Mouse (Mus musculus): ENCODE data around the gene Kcnk5. TPM values are rescaled to one million over a fixed set of nuclear protein-coding genes. Genes with fewer than 3 reads are reported as not detected.

Kcnk5 gene
- polyA plus RNA-seq, 1 experiment, result 6.1 TPM

GRCm38 (mm10) chr14:20216561-20217298 is 35.1 kb upstream of the Kcnk5 start:
- WGBS, result 92% methylated on average over 7 of the region's 7 CpGs

GRCm38 (mm10) chr14:20215826-20216225 is 34.2 kb upstream of the Kcnk5 start:
- no peak for DNase-seq
- Histone ChIP-seq H3K27ac (ENCODE audit: control insufficient read depth, insufficient read depth, low read length) (no peak overlapping the region), H3K36me3 (ENCODE audit: control insufficient read depth, insufficient read depth, low read length) (no peaks in the 10 kb centered on the region), H3K4me3 (ENCODE audit: control insufficient read depth, insufficient read depth, low read length) (no peak overlapping the region), H3K27me3 (ENCODE audit: control insufficient read depth, insufficient read depth, low read length) (no peaks in the 10 kb centered on the region), H3K4me1 (replicated peaks; ENCODE audit: control insufficient read depth, insufficient read depth, low read length) (0 out of 2 replicates have a peak, but pooled peaks cover 3% of the 10 kb centered on the region)
- WGBS, result 7% methylated on average over 5 of the region's 5 CpGs
- TF ChIP-seq POLR2A (IDR thresholded peaks at IDR 0.05; ENCODE audit: control insufficient read depth, extremely low read depth, insufficient read depth, low read length, poor library complexity), result no peak
- TF ChIP-seq CTCF (IDR thresholded peaks at IDR 0.05; ENCODE audit: borderline replicate concordance, control insufficient read depth, extremely low read depth, insufficient read depth, low read length, poor library complexity), result no peak

More at GRCm38 (mm10) chr14:20216561-20217298, 35.1 kb upstream of the Kcnk5 start:
- no peak for TF ChIP-seq CTCF (IDR thresholded peaks at IDR 0.05; ENCODE audit: borderline replicate concordance, control insufficient read depth, extremely low read depth, insufficient read depth, low read length, poor library complexity)
- no peak for TF ChIP-seq POLR2A (IDR thresholded peaks at IDR 0.05; ENCODE audit: control insufficient read depth, extremely low read depth, insufficient read depth, low read length, poor library complexity)
- 0 out of 2 replicates have a peak, but pooled peaks cover 3% of the 10 kb centered on the region for H3K4me1 ChIP-seq (replicated peaks; ENCODE audit: control insufficient read depth, insufficient read depth, low read length)
- H3K27ac ChIP-seq (ENCODE audit: control insufficient read depth, insufficient read depth, low read length), result no peak overlapping the region
- H3K36me3 ChIP-seq (ENCODE audit: control insufficient read depth, insufficient read depth, low read length), result no peaks in the 10 kb centered on the region
- DNase-seq, result no peak
- H3K4me3 ChIP-seq (ENCODE audit: control insufficient read depth, insufficient read depth, low read length), result no peak overlapping the region
- no peaks in the 10 kb centered on the region for H3K27me3 ChIP-seq (ENCODE audit: control insufficient read depth, insufficient read depth, low read length)

- Histone ChIP-seq H3K4me1 (replicated peaks; ENCODE audit: control insufficient read depth, insufficient read depth, low read length) (0 out of 2 replicates have a peak, but pooled peaks cover 3% of the 10 kb centered on the region), H3K36me3 (ENCODE audit: control insufficient read depth, insufficient read depth, low read length) (no peaks in the 10 kb centered on the region), H3K27me3 (ENCODE audit: control insufficient read depth, insufficient read depth, low read length) (no peaks in the 10 kb centered on the region), H3K4me3 (ENCODE audit: control insufficient read depth, insufficient read depth, low read length) (no peak overlapping the region), H3K27ac (ENCODE audit: control insufficient read depth, insufficient read depth, low read length) (no peak overlapping the region)
- WGBS, result 90% methylated on average over 7 of the region's 7 CpGs
- TF ChIP-seq CTCF (IDR thresholded peaks at IDR 0.05; ENCODE audit: borderline replicate concordance, control insufficient read depth, extremely low read depth, insufficient read depth, low read length, poor library complexity), result no peak
- TF ChIP-seq POLR2A (IDR thresholded peaks at IDR 0.05; ENCODE audit: control insufficient read depth, extremely low read depth, insufficient read depth, low read length, poor library complexity), result no peak
- DNase-seq, result no peak
Observed at GRCm38 (mm10) chr14:20214125-20214524, 32.5 kb upstream of the Kcnk5 start.

DNA sequence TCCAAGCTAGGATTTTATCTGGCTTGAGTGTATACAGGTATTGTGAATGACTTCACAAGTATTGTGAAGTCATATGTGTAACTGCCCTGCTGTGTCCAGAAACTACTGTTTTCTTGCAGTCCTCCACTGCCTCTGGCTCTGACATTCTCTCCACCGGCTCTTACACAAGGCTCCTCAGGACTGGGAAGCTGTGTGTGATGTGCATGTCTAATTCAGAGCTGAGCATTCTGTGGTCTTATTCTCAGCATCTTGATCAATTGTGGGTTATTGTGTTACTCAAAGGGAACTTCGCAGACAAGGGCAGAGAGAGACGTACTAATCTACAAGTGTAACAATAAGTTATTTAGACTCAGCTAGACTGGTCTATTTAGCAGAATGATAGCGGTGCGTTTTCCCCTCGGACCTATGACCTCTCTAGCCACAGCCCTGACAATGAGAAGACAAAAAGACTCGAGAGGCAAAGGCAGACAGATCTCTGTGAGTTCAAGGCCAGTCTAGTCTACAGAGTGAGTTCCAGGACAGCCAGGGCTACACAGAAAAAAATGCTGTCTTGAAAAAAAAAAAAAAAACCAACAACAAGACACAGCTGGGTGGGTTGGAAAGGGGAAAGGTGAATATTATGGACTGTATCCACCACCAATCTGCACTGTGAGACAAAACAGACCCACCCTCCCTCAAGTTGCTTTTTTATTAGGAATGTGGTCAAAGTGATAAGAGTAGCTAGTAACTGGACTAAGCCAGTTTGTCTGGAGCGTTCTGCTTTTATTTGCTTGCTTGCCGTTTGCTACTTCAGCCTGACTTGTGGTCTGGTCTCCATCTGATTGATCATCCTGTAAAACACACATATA is 30.4 kb upstream of the Kcnk5 start:
- no peak for TF ChIP-seq POLR2A (IDR thresholded peaks at IDR 0.05; ENCODE audit: control insufficient read depth, extremely low read depth, insufficient read depth, low read length, poor library complexity)
- no peak for TF ChIP-seq CTCF (IDR thresholded peaks at IDR 0.05; ENCODE audit: borderline replicate concordance, control insufficient read depth, extremely low read depth, insufficient read depth, low read length, poor library complexity)
- whole genome bisulfite sequencing, result 93% methylated on average over 9 of the region's 9 CpGs
- Histone ChIP-seq H3K4me1 (replicated peaks; ENCODE audit: control insufficient read depth, insufficient read depth, low read length) (0 out of 2 replicates have a peak, but pooled peaks cover 3% of the 10 kb centered on the region), H3K36me3 (ENCODE audit: control insufficient read depth, insufficient read depth, low read length) (no peaks in the 10 kb centered on the region), H3K4me3 (ENCODE audit: control insufficient read depth, insufficient read depth, low read length) (no peak overlapping the region), H3K27ac (ENCODE audit: control insufficient read depth, insufficient read depth, low read length) (no peak overlapping the region), H3K27me3 (ENCODE audit: control insufficient read depth, insufficient read depth, low read length) (no peaks in the 10 kb centered on the region)
- no peak for DNase-seq

GRCm38 (mm10) chr14:20209926-20210325 is 28.3 kb upstream of the Kcnk5 start:
- 88% methylated on average over 7 of the region's 7 CpGs for WGBS
- DNase-seq, result no peak
- Histone ChIP-seq H3K27ac (ENCODE audit: control insufficient read depth, insufficient read depth, low read length) (no peak overlapping the region), H3K4me1 (replicated peaks; ENCODE audit: control insufficient read depth, insufficient read depth, low read length) (no peaks in the 10 kb centered on the region), H3K4me3 (ENCODE audit: control insufficient read depth, insufficient read depth, low read length) (no peak overlapping the region), H3K36me3 (ENCODE audit: control insufficient read depth, insufficient read depth, low read length) (no peaks in the 10 kb centered on the region), H3K27me3 (ENCODE audit: control insufficient read depth, insufficient read depth, low read length) (no peaks in the 10 kb centered on the region)
- TF ChIP-seq POLR2A (IDR thresholded peaks at IDR 0.05; ENCODE audit: control insufficient read depth, extremely low read depth, insufficient read depth, low read length, poor library complexity), result no peak
- TF ChIP-seq CTCF (IDR thresholded peaks at IDR 0.05; ENCODE audit: borderline replicate concordance, control insufficient read depth, extremely low read depth, insufficient read depth, low read length, poor library complexity), result no peak

DNA sequence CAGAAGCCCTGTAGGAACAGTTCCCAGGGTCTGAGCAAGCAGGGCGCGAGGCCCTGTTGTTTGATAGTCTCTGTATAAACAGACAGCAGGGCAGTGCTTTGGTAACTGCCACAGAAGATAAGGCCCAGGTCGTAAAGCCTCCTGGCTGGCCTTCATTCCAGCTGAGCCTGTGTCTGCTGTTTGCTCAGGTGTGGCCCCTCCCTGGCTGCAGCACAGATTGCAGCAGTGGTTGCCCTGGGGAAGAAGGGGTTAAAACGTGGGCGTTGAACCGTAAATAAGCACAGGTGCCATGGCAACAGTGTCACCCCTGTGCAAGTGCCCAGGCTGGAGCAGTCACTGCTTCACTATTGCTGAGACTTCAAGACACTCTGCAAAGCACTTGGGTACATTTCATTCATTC is 26.8 kb upstream of the Kcnk5 start:
- no peak for DNase-seq
- Histone ChIP-seq H3K4me1 (replicated peaks; ENCODE audit: control insufficient read depth, insufficient read depth, low read length) (no peaks in the 10 kb centered on the region), H3K36me3 (ENCODE audit: control insufficient read depth, insufficient read depth, low read length) (no peaks in the 10 kb centered on the region), H3K27ac (ENCODE audit: control insufficient read depth, insufficient read depth, low read length) (no peak overlapping the region), H3K27me3 (ENCODE audit: control insufficient read depth, insufficient read depth, low read length) (no peaks in the 10 kb centered on the region), H3K4me3 (ENCODE audit: control insufficient read depth, insufficient read depth, low read length) (no peak overlapping the region)
- WGBS, result 76% methylated on average over 6 of the region's 6 CpGs
- no peak for TF ChIP-seq CTCF (IDR thresholded peaks at IDR 0.05; ENCODE audit: borderline replicate concordance, control insufficient read depth, extremely low read depth, insufficient read depth, low read length, poor library complexity)

All from thymus, adult 2 months (tissue).